Mouse (Mus musculus) Patski (cell line): ENCODE results near the gene Gm20877. TPM values are rescaled to one million over a fixed set of nuclear protein-coding genes. Genes with fewer than 3 reads are reported as not detected.
"Not testable (repeated sequence)": the region's sequence is repeated elsewhere in the genome, so short reads cannot be mapped to it uniquely, and the experiment has no call there.

Experiments
- ATAC-seq: fragments of 100-300 bp; one replicate; pipeline ENCODE4 v1.8.0; 2021
- CTCF ChIA-PET: fragments of 350-600 bp; sonication (Branson Sonifier 250); formaldehyde crosslinking; loops from one replicate; lab custom pipeline; 2022; ENCODE audit warnings: inconsistent platforms; lab: Charles Lee
- POLR2A ChIA-PET: fragments of 350-600 bp; sonication (Branson Sonifier 250); formaldehyde crosslinking; loops from one replicate; lab custom pipeline; 2022; ENCODE audit warnings: antibody characterized with exemption, inconsistent platforms; lab: Charles Lee
- DNase-seq: peaks from one replicate; pipeline ENCODE4 v3.0.0-alpha.2; 2011; ENCODE audit warnings: low read depth, low spot score
- H3K27me3 ChIP-seq: fragments of 371-371 bp; one replicate; pipeline ENCODE4 v1.5.1; 2021
- in situ Hi-C: fragments of 300-500 bp; cut with MboI; formaldehyde crosslinking; loops from 3 replicates; pipeline ENCODE4 v1.11.1; 2018; ENCODE audit warnings: low pct_unique_long_range_greater_than_20kb, mixed read lengths
- polyA plus RNA-seq: library from polyadenylated mRNA; unstranded; gene quantifications from one replicate; pipeline ENCODE4 v1.2.3, GENCODE M21; 2021

Gene Gm20877
- not detected for polyA plus RNA-seq

- POLR2A ChIA-PET, DNase-seq: not testable (repeated sequence)
These were observed at the start of gene Gm20877 for GRCm38 (mm10) chrY:17093573-17093972. Gene Gm20877 (plus strand): TSS chrY:17093873.

More at GRCm38 (mm10) chrY:17093573-17093972, at the start of gene Gm20877:
- H3K27me3 ChIP-seq, ATAC-seq, CTCF ChIA-PET, in situ Hi-C loops: not testable (repeated sequence)
